Mouse (Mus musculus) cortical plate, adult 2 months (tissue): Measurements from ENCODE around the gene D130043K22Rik.

Experiments
- CTCF ChIP-seq: fragments of 200-500 bp; IDR thresholded peaks from 2 replicates; pipeline ENCODE4 v1.5.1; 2011; ENCODE audit warnings: mild to moderate bottlenecking, control low read depth, low read length; ENCODE audit not compliant: insufficient read depth; ENCODE audit errors: extremely low read depth
- POLR2A ChIP-seq: fragments of 200-500 bp; IDR thresholded peaks from 2 replicates; pipeline ENCODE4 v1.6.1; 2011; ENCODE audit warnings: mild to moderate bottlenecking, low read length, control low read depth; ENCODE audit not compliant: insufficient read depth; ENCODE audit errors: extremely low read depth

DNA sequence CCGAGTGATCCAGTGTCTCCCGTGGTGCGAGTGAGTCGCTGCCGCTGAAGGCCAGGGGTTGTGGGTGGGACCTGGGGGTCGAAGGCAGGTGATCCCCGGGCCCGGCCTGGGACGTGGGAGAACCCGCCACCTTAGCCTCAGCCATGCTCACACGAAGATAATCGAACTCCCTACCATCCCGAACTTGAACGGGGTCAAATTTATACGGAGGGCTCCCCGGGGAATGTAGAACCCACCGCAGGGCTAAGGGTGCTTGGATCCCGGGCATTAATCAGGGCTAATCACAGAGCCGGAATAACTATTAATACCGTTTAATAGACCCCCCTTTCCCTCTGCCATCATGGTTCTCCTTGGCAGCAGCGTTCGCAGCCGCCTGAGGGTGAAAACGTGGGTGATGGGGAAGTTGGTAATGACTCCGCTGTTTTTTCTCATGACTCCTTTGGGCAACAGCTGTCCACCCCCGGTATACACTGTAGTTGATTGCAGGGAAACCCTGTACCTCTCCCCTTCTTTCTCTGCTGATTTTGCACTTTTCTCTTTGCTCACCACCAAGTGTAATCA is 42.7 kb upstream of the D130043K22Rik start:
- TF ChIP-seq CTCF (no peak), POLR2A (no peak)
